In genomic region chr4:129978227-129978626, GRCm38 (mm10) we compare ENCODE assay signal across 29 mouse cellular contexts. TPM values are rescaled to one million over a fixed set of nuclear protein-coding genes. Genes with fewer than 3 reads are reported as not detected.
DNase-seq lines count a peak whose midpoint lies in the region; ATAC-seq and TF ChIP-seq lines count a peak whose summit lies in the region.
"Had no signal": no experiment of that assay in that cellular context is flagged by ENCODE, and none has a peak within 500 bp of the region (broad histone marks: within the 10 kb centered on the region; RNA-seq: fewer than 3 reads in every experiment).

No protein-coding gene starts in this region.

- intact Hi-C loops in left cerebral cortex, postnatal 4 days (cut with DNase I), result no loop called here

- no peak overlapping the region for H3K27ac ChIP-seq in hindbrain, postnatal 0 days
- H3K27ac ChIP-seq in hindbrain, embryonic 13.5 days, result no peak overlapping the region
- H3K27ac ChIP-seq: embryonic facial prominence, embryonic 10.5 days; embryonic facial prominence, embryonic 13.5 days; forebrain, embryonic 12.5 days; forebrain, embryonic 15.5 days; heart, embryonic 15.5 days; hindbrain, embryonic 15.5 days had no signal

- 38% methylated on average over 4 of the region's 4 CpGs for WGBS in hindbrain, postnatal 0 days
- WGBS in hindbrain, embryonic 13.5 days, result 53% methylated on average over 4 of the region's 4 CpGs

- ATAC-seq in hindbrain, postnatal 0 days, result no peak
- ATAC-seq in hindbrain, embryonic 13.5 days (ENCODE audit: low FRiP score), result no peak
- ATAC-seq: CD4-positive, CD25-positive, alpha-beta regulatory T cell, adult 4 months; forebrain, embryonic 15.5 days; inflammation-experienced regulatory T-cells, adult 6 months; intestine, embryonic 16.5 days had no signal

- peaks cover 16% of the 10 kb centered on the region for H3K4me1 ChIP-seq in hindbrain, postnatal 0 days (ENCODE audit: insufficient read depth, low read length)
- peaks cover 53% of the 10 kb centered on the region for H3K4me1 ChIP-seq in hindbrain, embryonic 13.5 days (replicated peaks)

- no peak overlapping the region for H3K4me3 ChIP-seq in hindbrain, postnatal 0 days (ENCODE audit: low read length)
- no peak overlapping the region for H3K4me3 ChIP-seq in hindbrain, embryonic 13.5 days
- H3K4me3 ChIP-seq: embryonic facial prominence, embryonic 10.5 days; embryonic facial prominence, embryonic 13.5 days; erythroblast, embryonic 14.5 days; forebrain, embryonic 12.5 days; forebrain, embryonic 15.5 days; heart, embryonic 12.5 days; heart, embryonic 15.5 days; hindbrain, embryonic 10.5 days; hindbrain, embryonic 15.5 days had no signal

- peak; percentile 49 for DNase-seq in cerebellum, adult 9-11 months
- no peak for DNase-seq in cerebellum, adult 11 months
- peak; percentile 57 for DNase-seq in hindbrain, postnatal 0 days (ENCODE audit: low spot score)
- peak; percentile 70 for DNase-seq in left cerebral cortex, postnatal 4 days
- no peak for DNase-seq in left cerebral cortex, adult 18-20 months (ENCODE audit: low spot score in 2 of 2)
- no peak for DNase-seq in thymus, postnatal 14 days
- DNase-seq: adrenal gland, adult 2 months; adrenal gland, postnatal 14 days; embryo, embryonic 11 days; heart, postnatal 36 days; kidney, adult 18-20 months had no signal

- no peak for TF ChIP-seq CTCF in hindbrain, postnatal 0 days (IDR thresholded peaks at IDR 0.05; ENCODE audit: low read depth)

- H3K27me3 ChIP-seq in hindbrain, postnatal 0 days (ENCODE audit: insufficient read depth, low read length), result no peaks in the 10 kb centered on the region
- H3K27me3 ChIP-seq in hindbrain, embryonic 13.5 days, result peaks cover 51% of the 10 kb centered on the region
- H3K27me3 ChIP-seq: forebrain, embryonic 15.5 days; hindbrain, embryonic 15.5 days had no signal

- no peak overlapping the region for H3K9ac ChIP-seq in hindbrain, postnatal 0 days (replicated peaks; ENCODE audit: low read length)
- no peak overlapping the region; the same call in 1 of the 2 replicates for H3K9ac ChIP-seq in hindbrain, embryonic 13.5 days
- H3K9ac ChIP-seq: embryonic facial prominence, embryonic 13.5 days; forebrain, embryonic 12.5 days; forebrain, embryonic 15.5 days; heart, embryonic 12.5 days; heart, embryonic 15.5 days; hindbrain, embryonic 15.5 days had no signal

- H3K4me2 ChIP-seq in hindbrain, postnatal 0 days (ENCODE audit: low read depth, low read length), result no peak overlapping the region
- H3K4me2 ChIP-seq in hindbrain, embryonic 13.5 days, result no peak overlapping the region
- H3K4me2 ChIP-seq: embryonic facial prominence, embryonic 13.5 days; forebrain, embryonic 12.5 days; forebrain, embryonic 15.5 days; heart, embryonic 12.5 days; heart, embryonic 15.5 days; hindbrain, embryonic 15.5 days had no signal

- no peaks in the 10 kb centered on the region for H3K36me3 ChIP-seq in hindbrain, postnatal 0 days (ENCODE audit: insufficient read depth, low read length)
- H3K36me3 ChIP-seq in hindbrain, embryonic 13.5 days, result no peaks in the 10 kb centered on the region
- H3K36me3 ChIP-seq: embryonic facial prominence, embryonic 10.5 days; embryonic facial prominence, embryonic 13.5 days; forebrain, embryonic 12.5 days; forebrain, embryonic 15.5 days; heart, embryonic 12.5 days; heart, embryonic 15.5 days; hindbrain, embryonic 10.5 days; hindbrain, embryonic 15.5 days had no signal

- H3K9me3 ChIP-seq in hindbrain, postnatal 0 days (ENCODE audit: low read length), result no peaks in the 10 kb centered on the region
- H3K9me3 ChIP-seq in hindbrain, embryonic 13.5 days, result no peaks in the 10 kb centered on the region
- H3K9me3 ChIP-seq: embryonic facial prominence, embryonic 10.5 days; embryonic facial prominence, embryonic 13.5 days; forebrain, embryonic 12.5 days; forebrain, embryonic 15.5 days; heart, embryonic 12.5 days; heart, embryonic 15.5 days; hindbrain, embryonic 10.5 days; hindbrain, embryonic 15.5 days had no signal

RNA-seq across cellular contexts. Expression of gene Adgrb2, which starts 6.4 kb away (rescaled TPM):
- 306 and 313 TPM in 2 replicates for total RNA-seq in hindbrain, postnatal 0 days (2014; rRNA removed)
- 14.3 and 15.9 TPM in 2 replicates for polyA plus RNA-seq in hindbrain, postnatal 0 days (2015; fragmentation: Nextera tagmentation; extraction: Ambion mirVana)
- polyA plus RNA-seq in hindbrain, embryonic 13.5 days (2015; fragmentation: Nextera tagmentation; extraction: Ambion mirVana), result 9.3 and 11.3 TPM in 2 replicates
- total RNA-seq in left cerebral cortex, postnatal 4 days (2021), result 100 to 1,000 TPM; 235 to 263 TPM
- total RNA-seq in left cerebral cortex, adult 18-20 months (2021), result 100 to 1,000 TPM; 366 to 382 TPM
- polyA plus RNA-seq: erythroblast, embryonic 14.5 days had no signal

RNA-seq across cellular contexts. Expression of gene Spocd1, which starts 49.2 kb away (rescaled TPM):
- 0.37 TPM in 1 of 2 replicates, not detected in the other for total RNA-seq in hindbrain, postnatal 0 days (2014; rRNA removed)
- polyA plus RNA-seq in hindbrain, postnatal 0 days (2015; fragmentation: Nextera tagmentation; extraction: Ambion mirVana), result 0.08 TPM in 2 replicates
- polyA plus RNA-seq in hindbrain, embryonic 13.5 days (2015; fragmentation: Nextera tagmentation; extraction: Ambion mirVana), result not detected in 2 replicates
- under 1 TPM in 1 of 2 experiments, not detected in 1; 0.24 TPM for total RNA-seq in left cerebral cortex, postnatal 4 days (2021)
- under 1 TPM; 0.49 to 0.59 TPM for total RNA-seq in left cerebral cortex, adult 18-20 months (2021)
- total RNA-seq: gastrocnemius, adult 8-10 months; gastrocnemius, postnatal 25 days; heart, adult 18-20 months; heart, postnatal 36 days; MEL had no signal
- polyA plus RNA-seq: CD4-positive, CD25-positive, alpha-beta regulatory T cell, adult 4 months; embryonic facial prominence, embryonic 10.5 days; erythroblast, embryonic 14.5 days; forebrain, embryonic 12.5 days; forebrain, embryonic 15.5 days; gonadal fat pad, adult 2 months; inflammation-experienced regulatory T-cells, adult 6 months; intestine, embryonic 16.5 days had no signal

Comparison
In these comparisons a context has a peak if more than half of its experiments do, and no peak if none do; other contexts are left out.
1. DNase-seq: peak in cerebellum, adult 9-11 months (single experiment), hindbrain, postnatal 0 days (single experiment) and left cerebral cortex, postnatal 4 days (single experiment); none in cerebellum, adult 11 months (single experiment), left cerebral cortex, adult 18-20 months (0 of 2) and thymus, postnatal 14 days (single experiment).